Mouse (Mus musculus) small intestine, adult 2 months (tissue): ENCODE data around the gene Zmym4.

ENCODE experiments used
- CTCF ChIP-seq: fragments of 200-500 bp; IDR thresholded peaks from 2 replicates; pipeline ENCODE4 v1.5.1; 2012; ENCODE audit warnings: low read depth, mild to moderate bottlenecking, control low read depth, inconsistent platforms, low read length, moderate library complexity, mixed read lengths; ENCODE audit not compliant: insufficient replicate concordance, insufficient read length; ENCODE audit errors: extremely low read depth
- POLR2A ChIP-seq: fragments of 200-500 bp; IDR thresholded peaks from 2 replicates; pipeline ENCODE4 v1.6.1; 2012; ENCODE audit warnings: low read depth, mild to moderate bottlenecking, control low read depth, inconsistent platforms, low read length, moderate library complexity

GRCm38 (mm10) chr4:127016366-127016765 is 48.4 kb upstream of the Zmym4 start:
- TF ChIP-seq POLR2A (no peak), CTCF (no peak)
